Mouse (Mus musculus): ENCODE measurements at regions not wholly inside any gene's neighbourhood (a gene's known extent, or its start where the extent isn't known, plus 50 kb on each side); places are given as distances from the start of the nearest gene placed in this dataset.

DNA sequence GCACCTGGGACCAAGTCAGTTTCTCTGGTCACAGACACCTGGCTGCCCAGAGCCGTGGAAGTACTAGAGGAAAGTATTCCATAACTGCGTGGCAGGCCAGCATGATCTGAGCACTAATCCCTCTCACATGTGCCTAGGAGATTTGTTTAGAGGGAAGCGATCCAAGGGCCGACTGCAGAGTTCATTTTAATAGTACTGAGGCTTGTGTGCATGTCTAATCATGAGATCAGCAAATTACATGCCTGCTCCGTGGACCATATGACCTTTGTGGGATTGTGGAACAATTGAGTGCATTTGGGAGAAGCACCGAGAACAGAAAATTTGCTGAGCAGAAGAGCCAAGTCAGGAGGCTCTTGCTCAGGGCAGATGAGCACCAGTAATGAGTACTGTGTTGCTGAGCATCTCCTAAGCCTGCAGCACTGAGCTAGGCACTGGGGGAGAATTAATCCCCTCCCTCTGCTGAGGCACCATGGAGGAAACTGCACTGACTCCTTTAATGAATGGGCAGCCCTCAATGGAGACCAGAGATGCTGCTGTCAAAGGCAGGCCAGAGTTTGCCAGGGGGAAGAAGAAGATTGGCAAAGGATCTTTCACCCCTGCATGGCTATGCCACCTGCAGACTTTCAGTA is 445.1 kb upstream of the Meis1 start:
- Histone ChIP-seq H3K27me3 (no peaks in the 10 kb centered on the region), H3K27ac (no peak overlapping the region), H3K4me3 (replicated peaks) (no peak overlapping the region), H3K4me1 (peaks cover 7% of the 10 kb centered on the region), H3K4me2 (no peak overlapping the region), H3K9me3 (no peaks in the 10 kb centered on the region), H3K9ac (no peak overlapping the region), H3K36me3 (replicated peaks) (no peaks in the 10 kb centered on the region)
- WGBS, result 49% methylated on average over 6 of the region's 6 CpGs
- no peak for ATAC-seq (ENCODE audit: low FRiP score)

DNA sequence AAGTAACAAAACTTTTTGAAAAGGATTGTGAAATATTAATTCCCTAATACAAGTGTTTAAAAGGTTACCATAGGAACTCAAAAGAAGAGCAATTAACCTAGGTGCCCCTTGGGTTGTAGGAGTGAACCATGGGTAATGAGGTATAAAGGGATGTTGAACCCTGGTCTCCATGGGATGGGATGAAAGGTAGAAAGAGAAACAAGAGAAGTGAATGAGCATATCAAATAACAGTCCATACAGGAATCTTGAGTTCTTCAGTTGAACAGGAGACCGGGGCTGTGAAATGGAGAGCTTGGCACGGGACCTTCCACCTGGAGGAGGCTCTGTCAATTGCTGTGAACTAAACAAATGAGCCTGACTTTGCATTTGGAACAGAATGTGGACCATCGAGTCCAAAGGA is 449.6 kb upstream of the Meis1 start:
- Histone ChIP-seq H3K4me2 (no peak overlapping the region), H3K9ac (no peak overlapping the region), H3K27ac (no peak overlapping the region), H3K9me3 (no peaks in the 10 kb centered on the region), H3K4me1 (peaks cover 7% of the 10 kb centered on the region), H3K36me3 (replicated peaks) (no peaks in the 10 kb centered on the region), H3K27me3 (no peaks in the 10 kb centered on the region), H3K4me3 (replicated peaks) (no peak overlapping the region)
- ATAC-seq (ENCODE audit: low FRiP score), result no peak
- WGBS, result 81% methylated on average over 3 of the region's 3 CpGs

DNA sequence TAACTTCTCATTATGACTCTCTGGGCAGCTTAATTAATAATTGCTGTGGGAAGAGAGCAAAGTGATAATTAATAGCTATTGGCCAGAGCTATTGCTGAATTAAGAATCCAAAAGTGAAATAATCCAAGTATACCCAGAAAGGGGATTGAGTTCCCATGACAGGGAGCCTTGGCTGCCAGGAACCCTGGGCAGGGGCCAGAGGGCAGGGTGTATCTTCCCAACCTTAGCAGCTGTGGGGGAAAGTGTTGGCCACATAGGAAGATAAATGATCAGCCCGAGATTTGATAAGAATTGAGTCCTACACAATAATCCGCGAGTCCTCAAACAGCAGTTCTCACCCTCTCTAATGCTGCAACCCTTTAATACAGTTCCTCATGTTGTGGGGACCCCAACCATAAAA is 450.0 kb upstream of the Meis1 start:
- Histone ChIP-seq H3K4me2 (no peak overlapping the region), H3K27ac (no peak overlapping the region), H3K4me3 (replicated peaks) (no peak overlapping the region), H3K4me1 (peaks cover 4% of the 10 kb centered on the region), H3K9me3 (no peaks in the 10 kb centered on the region), H3K9ac (no peak overlapping the region), H3K27me3 (peaks cover 3% of the 10 kb centered on the region; the same call in 1 of the 2 replicates), H3K36me3 (replicated peaks) (no peaks in the 10 kb centered on the region)
- 91% methylated on average over 3 of the region's 3 CpGs for WGBS
- no peak for ATAC-seq (ENCODE audit: low FRiP score)

DNA sequence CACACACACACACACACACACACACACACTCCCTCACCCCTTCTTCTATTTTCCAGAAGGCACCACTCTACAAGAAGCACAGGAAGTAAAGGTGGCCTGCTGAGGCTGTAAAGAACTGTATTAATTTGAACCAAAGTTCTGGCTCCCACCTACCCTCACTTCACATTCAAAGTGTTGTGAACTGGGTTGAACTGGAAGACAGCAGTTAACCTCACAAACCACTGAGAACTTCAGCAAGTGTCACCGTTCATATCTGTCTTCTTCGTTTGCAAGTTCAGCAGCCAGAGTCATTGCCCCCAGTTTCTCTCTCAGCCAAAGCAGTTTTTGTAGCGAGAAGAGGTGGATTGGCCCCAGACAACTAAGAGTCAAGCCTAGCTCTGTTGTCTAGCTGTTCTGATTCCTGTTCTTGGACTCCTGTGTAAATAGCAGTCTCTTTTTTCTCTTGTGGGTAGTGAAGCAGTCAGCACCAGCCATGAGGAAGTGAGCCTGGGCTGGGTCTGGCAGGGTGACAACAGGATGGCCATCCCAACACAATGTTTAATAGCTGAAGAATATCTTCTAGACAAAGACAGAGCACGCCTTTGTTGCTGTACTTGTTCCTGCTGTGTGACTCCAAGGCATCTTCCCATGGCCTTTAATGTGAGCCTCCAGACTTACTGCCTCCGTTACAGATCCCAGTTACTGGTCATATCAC is 452.0 kb upstream of the Meis1 start:
- no peak overlapping the region for H3K27ac ChIP-seq
- peaks cover 5% of the 10 kb centered on the region; the same call in 1 of the 2 replicates for H3K27me3 ChIP-seq

DNA sequence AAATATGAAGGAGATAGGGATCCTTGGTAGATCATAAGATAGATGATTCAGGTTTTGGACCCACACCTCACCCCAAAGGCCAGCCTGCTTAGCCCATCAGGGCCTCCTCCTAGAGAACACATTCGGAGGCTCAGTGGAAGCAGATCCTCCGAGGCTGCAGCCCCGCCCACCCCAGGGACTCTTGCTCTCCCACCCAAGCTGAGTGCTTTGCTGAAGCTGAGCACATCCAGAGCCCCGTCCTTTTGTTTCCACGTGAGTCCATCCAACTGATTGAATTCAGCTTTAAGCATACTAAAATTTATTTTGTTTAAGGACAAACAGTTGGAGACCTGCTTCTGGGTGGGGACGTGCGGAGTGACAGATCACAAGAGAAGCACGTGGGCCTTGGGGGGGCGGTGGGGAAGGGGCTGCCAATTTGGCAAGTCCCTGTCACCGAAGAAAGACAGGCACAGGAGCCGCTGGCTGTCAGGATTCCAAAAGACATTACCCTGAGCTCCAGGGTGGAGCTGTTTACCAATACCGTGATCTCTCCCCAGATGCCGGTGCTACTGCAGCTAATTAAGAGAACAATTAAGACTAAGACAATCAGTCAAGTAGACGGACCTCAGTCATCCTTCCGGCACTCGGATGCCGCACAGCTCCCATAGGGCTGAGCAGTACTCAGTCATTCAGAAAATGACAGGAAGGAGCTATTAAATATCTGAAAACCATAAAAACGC is 448.9 kb upstream of the Spred2 start:
- H3K9me3 ChIP-seq, result no peaks in the 10 kb centered on the region
- H3K4me2 ChIP-seq, result peak overlapping the region; percentile 35
- ATAC-seq (ENCODE audit: low FRiP score), result peak; percentile 81; the same call in 1 of the 2 replicates
- no peaks in the 10 kb centered on the region for H3K36me3 ChIP-seq (replicated peaks)
- no peak overlapping the region for H3K27ac ChIP-seq
- WGBS, result 18% methylated on average over 18 of the region's 18 CpGs
- H3K9ac ChIP-seq, result no peak overlapping the region
- no peak overlapping the region; the same call in 1 of the 2 replicates for H3K4me3 ChIP-seq (replicated peaks)
- H3K4me1 ChIP-seq, result peaks cover 8% of the 10 kb centered on the region; the same call in 1 of the 2 replicates
- peaks cover 5% of the 10 kb centered on the region; the same call in 1 of the 2 replicates for H3K27me3 ChIP-seq

More for the DNA sequence above, 452.0 kb upstream of the Meis1 start:
- H3K9ac ChIP-seq, result no peak overlapping the region
- no peak for ATAC-seq (ENCODE audit: low FRiP score)
- peaks cover 8% of the 10 kb centered on the region; the same call in 1 of the 2 replicates for H3K4me1 ChIP-seq
- H3K4me3 ChIP-seq (replicated peaks), result no peak overlapping the region
- H3K4me2 ChIP-seq, result no peak overlapping the region
- 91% methylated on average over 5 of the region's 5 CpGs for WGBS
- H3K9me3 ChIP-seq, result no peaks in the 10 kb centered on the region
- H3K36me3 ChIP-seq (replicated peaks), result no peaks in the 10 kb centered on the region

DNA sequence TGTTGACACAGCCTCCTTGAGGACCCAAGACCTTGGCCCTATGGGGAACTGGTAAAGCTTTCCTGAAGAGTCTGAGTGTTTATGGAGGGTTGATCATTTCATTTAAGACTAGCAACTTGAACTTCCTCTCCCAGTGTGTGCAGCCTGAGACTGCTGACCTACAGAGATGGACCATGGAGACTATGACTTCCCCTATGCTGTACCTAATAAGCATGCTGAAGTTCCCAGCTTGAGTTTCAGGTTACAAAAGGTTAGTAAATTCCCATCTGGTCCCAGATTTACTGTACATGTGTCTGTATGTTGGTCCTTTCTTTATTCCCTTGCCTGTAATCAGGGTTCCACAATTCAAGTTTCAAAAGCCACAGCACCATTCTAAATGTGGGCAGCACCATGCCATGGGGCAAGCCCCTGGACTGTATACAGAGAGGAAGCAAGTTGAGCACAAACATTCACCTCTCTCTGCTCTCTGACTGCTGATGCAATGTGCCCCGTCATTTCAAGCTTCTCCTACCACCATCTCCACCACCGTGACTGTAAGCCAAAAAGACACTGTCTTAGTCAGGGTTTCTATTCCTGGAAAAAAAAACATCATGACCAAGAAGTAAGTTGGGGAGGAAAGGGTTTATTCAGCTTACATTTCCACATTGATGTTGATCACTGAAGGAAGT is 431.0 kb upstream of the Spred2 start:
- Histone ChIP-seq H3K27me3 (no peaks in the 10 kb centered on the region), H3K27ac (no peak overlapping the region), H3K4me1 (no peaks in the 10 kb centered on the region), H3K4me2 (no peak overlapping the region), H3K9ac (no peak overlapping the region), H3K36me3 (replicated peaks) (no peaks in the 10 kb centered on the region), H3K9me3 (no peaks in the 10 kb centered on the region), H3K4me3 (replicated peaks) (no peak overlapping the region)
- WGBS, result 86% methylated on average over 2 of the region's 2 CpGs
- ATAC-seq (ENCODE audit: low FRiP score), result no peak

DNA sequence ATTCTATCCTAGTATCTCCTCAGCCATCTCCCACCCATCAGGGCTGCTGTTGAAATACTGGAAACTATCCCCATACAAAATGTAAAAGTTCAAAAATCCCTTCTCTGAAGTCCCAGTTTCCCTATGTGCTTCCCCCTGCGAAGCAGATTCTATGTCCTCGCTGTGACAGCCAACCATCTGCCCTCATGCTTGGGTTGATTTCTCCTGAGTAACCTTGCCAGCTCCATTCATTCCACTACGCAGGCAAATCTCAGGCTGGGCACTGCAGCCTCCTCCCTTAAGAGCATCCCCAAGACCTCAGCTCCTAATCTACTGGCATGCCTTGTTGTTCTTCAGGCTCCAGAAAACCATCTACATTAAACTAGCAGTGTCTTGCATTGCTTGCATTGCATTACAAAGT is 402.5 kb upstream of the Spred2 start:
- H3K4me3 ChIP-seq (replicated peaks), result no peak overlapping the region
- H3K27me3 ChIP-seq, result peaks cover 45% of the 10 kb centered on the region
- H3K4me1 ChIP-seq, result peaks cover 8% of the 10 kb centered on the region
- H3K4me2 ChIP-seq, result no peak overlapping the region
- 88% methylated on average over 3 of the region's 3 CpGs for WGBS
- no peak overlapping the region for H3K9ac ChIP-seq
- ATAC-seq (ENCODE audit: low FRiP score), result no peak
- H3K27ac ChIP-seq, result no peak overlapping the region
- no peaks in the 10 kb centered on the region for H3K36me3 ChIP-seq (replicated peaks)
- no peaks in the 10 kb centered on the region for H3K9me3 ChIP-seq

DNA sequence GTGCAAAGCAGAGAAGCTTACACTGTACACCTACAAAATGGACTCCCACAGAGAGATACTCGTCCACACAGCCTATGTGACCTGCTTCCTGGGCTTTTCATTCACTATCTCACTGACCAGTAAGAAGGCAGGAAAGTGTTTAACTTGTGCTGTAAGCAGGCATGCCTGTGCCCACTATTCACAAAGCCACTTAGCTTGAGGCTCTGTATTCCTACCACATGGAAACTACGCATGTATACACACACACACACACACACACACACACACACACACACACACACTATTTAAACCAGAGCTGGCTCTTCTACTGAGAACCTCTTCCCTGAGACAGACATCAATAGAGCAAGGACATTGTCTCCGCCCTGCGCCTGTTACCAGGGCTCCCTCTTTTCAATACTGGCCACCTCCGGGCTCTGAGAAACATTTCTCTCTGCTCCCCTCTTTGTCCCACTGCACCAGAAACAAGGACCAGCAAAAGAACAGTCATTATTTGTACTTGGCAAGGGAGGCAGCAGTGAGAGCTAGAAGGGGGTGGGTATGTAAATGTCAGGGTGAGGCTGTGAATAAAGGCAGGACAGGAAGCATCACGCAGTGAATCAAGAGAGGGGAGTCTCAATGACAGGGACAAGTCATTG is 400.2 kb upstream of the Spred2 start:
- Histone ChIP-seq H3K27ac (no peak overlapping the region), H3K4me3 (replicated peaks) (no peak overlapping the region), H3K27me3 (peaks cover 56% of the 10 kb centered on the region), H3K9ac (no peak overlapping the region), H3K36me3 (replicated peaks) (no peaks in the 10 kb centered on the region), H3K4me1 (peaks cover 10% of the 10 kb centered on the region), H3K4me2 (peak overlapping the region; percentile 1; the same call in 1 of the 2 replicates), H3K9me3 (no peaks in the 10 kb centered on the region)
- peak; percentile 88 for ATAC-seq (ENCODE audit: low FRiP score)
- 14% methylated on average over 6 of the region's 6 CpGs for WGBS

DNA sequence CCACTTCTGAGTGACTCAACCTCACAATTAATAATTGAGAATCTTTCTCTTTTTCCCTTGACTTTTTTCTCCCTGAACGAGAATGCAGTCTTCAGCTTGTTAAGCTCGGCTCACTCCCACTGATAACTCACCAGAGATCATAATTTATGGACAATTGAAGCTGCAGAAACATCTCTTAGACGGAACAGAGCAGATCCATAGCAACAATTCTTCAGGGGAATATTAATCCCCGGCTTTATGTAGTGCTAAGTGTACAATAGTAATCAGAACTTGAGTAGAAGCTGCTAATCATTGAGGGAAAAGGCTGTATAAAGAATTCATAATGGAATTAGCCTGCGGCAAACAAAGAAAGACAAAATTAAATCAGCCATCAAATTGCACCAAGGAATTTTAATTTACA is 395.0 kb upstream of the Spred2 start:
- ATAC-seq (ENCODE audit: low FRiP score), result no peak
- peaks cover 22% of the 10 kb centered on the region for H3K4me1 ChIP-seq
- H3K36me3 ChIP-seq (replicated peaks), result no peaks in the 10 kb centered on the region
- no peak overlapping the region for H3K4me2 ChIP-seq
- 28% methylated on average over 5 of the region's 5 CpGs for WGBS
- H3K9me3 ChIP-seq, result no peaks in the 10 kb centered on the region
- peaks cover 55% of the 10 kb centered on the region for H3K27me3 ChIP-seq
- H3K9ac ChIP-seq, result no peak overlapping the region
- H3K27ac ChIP-seq, result no peak overlapping the region
- no peak overlapping the region for H3K4me3 ChIP-seq (replicated peaks)

DNA sequence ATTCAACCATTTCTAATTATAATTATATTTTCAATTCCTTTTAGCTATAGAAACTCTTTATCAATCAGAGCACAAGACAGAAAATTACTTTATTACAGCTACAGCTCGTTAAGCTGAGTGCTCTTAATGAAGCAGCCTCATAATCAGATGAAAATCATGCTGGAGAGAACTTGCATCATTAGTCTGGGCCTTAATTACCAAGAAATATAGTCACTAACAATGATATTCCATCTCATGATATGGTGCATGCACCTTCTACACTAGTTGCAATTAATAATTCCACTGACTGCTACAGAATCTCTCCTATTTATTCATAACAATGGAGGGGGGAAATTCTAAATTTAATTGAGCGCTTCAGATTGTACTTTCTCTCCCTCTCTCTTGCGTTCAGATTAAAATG is 393.5 kb upstream of the Spred2 start:
- 61% methylated on average over 3 of the region's 3 CpGs for WGBS
- Histone ChIP-seq H3K9ac (no peak overlapping the region), H3K4me3 (replicated peaks) (no peak overlapping the region), H3K4me2 (no peak overlapping the region), H3K9me3 (no peaks in the 10 kb centered on the region), H3K4me1 (peaks cover 21% of the 10 kb centered on the region), H3K27ac (no peak overlapping the region), H3K27me3 (peaks cover 55% of the 10 kb centered on the region), H3K36me3 (replicated peaks) (no peaks in the 10 kb centered on the region)
- peak; percentile 40; the same call in 1 of the 2 replicates for ATAC-seq (ENCODE audit: low FRiP score)

DNA sequence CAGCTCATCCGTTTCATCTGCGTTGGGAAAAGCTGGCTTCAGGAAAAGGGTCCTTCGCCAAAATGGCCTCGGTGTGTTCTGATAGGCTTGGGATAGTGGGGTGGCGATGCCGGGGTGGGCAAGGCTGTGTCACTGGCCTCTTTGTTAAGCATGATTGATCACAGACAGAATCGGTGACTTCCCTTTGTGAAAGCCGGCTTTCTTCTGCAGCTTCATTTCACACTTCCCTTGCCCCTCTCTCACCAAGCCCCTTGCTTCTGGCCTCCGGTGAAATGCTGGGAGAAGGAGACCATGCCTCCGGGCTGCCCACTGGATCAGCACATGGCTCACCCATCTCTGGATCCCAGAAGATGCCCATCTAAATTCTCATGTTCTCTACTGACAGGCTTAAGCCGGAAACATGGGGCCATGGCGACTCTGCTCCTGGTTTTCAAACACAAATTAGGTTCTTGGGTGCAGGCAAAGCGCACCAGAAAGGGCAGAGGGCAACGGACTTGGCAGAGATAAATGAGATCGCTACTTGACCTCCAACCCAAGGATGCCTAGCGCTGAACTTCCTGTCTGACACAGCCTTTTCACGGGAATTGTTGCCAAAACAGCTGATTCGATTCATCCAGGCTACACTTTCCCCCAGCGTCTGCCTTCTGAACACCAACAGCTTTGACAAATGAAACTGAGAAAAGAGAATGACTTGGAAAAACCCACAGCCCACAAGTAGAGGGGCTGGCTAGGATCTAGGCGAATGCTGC is 392.7 kb upstream of the Spred2 start:
- 0 out of 2 replicates have a peak overlapping the region, but pooled peaks have one; percentile 21 for H3K27ac ChIP-seq
- H3K4me3 ChIP-seq (replicated peaks), result no peak overlapping the region
- H3K36me3 ChIP-seq (replicated peaks), result no peaks in the 10 kb centered on the region
- H3K27me3 ChIP-seq, result peaks cover 47% of the 10 kb centered on the region
- peak overlapping the region; percentile 31 for H3K4me2 ChIP-seq
- H3K4me1 ChIP-seq, result peaks cover 21% of the 10 kb centered on the region
- peak; percentile 54; the same call in 1 of the 2 replicates for ATAC-seq (ENCODE audit: low FRiP score)
- no peak overlapping the region for H3K9ac ChIP-seq
- no peaks in the 10 kb centered on the region for H3K9me3 ChIP-seq
- 27% methylated on average over 20 of the region's 20 CpGs for WGBS

Data from forebrain, embryonic 12.5 days (tissue).